ENCODE assay signal across 16 mouse cellular contexts in genomic region chr8:116635261-116635660, GRCm38 (mm10).
A peak's percentile ranks its signal among the peaks of the same experiment; 100 is the strongest.
DNase-seq lines count a peak whose midpoint lies in the region; ATAC-seq and TF ChIP-seq lines count a peak whose summit lies in the region.
"Had no signal": no experiment of that assay in that cellular context is flagged by ENCODE, and none has a peak within 500 bp of the region (broad histone marks: within the 10 kb centered on the region; RNA-seq: fewer than 3 reads in every experiment).

No protein-coding gene starts in this region.

- no peaks in the 10 kb centered on the region for H3K9me3 ChIP-seq in hindbrain, postnatal 0 days (ENCODE audit: low read length)
- H3K9me3 ChIP-seq: midbrain, embryonic 15.5 days; neural tube, embryonic 15.5 days had no signal

- no peak for TF ChIP-seq CTCF in hindbrain, postnatal 0 days (IDR thresholded peaks at IDR 0.05; ENCODE audit: low read depth)

- H3K27me3 ChIP-seq in hindbrain, postnatal 0 days (ENCODE audit: insufficient read depth, low read length): no peaks in the 10 kb centered on the region
- H3K27me3 ChIP-seq: midbrain, embryonic 15.5 days; neural tube, embryonic 15.5 days had no signal

- no peaks in the 10 kb centered on the region for H3K4me1 ChIP-seq in hindbrain, postnatal 0 days (ENCODE audit: insufficient read depth, low read length)
- H3K4me1 ChIP-seq: midbrain, embryonic 15.5 days had no signal

- 90% methylated on average over 13 of the region's 13 CpGs for WGBS in hindbrain, postnatal 0 days

- H3K36me3 ChIP-seq in hindbrain, postnatal 0 days (ENCODE audit: insufficient read depth, low read length): no peaks in the 10 kb centered on the region
- H3K36me3 ChIP-seq: midbrain, embryonic 15.5 days; neural tube, embryonic 15.5 days had no signal

- peak; percentile 76 for DNase-seq in heart, adult 11 months
- no peak for DNase-seq in heart, adult 18-20 months
- DNase-seq in thymus, postnatal 0 days (ENCODE audit: low spot score): peak; percentile 86
- no peak for DNase-seq in gastrocnemius, adult 18-20 months (ENCODE audit: low spot score)
- no peak for DNase-seq in hindbrain, postnatal 0 days (ENCODE audit: low spot score)
- DNase-seq in kidney, adult 11 months: no peak
- DNase-seq: cerebellum, adult 18-20 months; embryo, embryonic 11 days; heart, postnatal 14 days; kidney, postnatal 25 days; layer of hippocampus, postnatal 36 days had no signal

- no peak overlapping the region for H3K27ac ChIP-seq in hindbrain, postnatal 0 days
- H3K27ac ChIP-seq: midbrain, embryonic 15.5 days; neural tube, embryonic 15.5 days had no signal

- no peak overlapping the region for H3K4me2 ChIP-seq in hindbrain, postnatal 0 days (ENCODE audit: low read depth, low read length)
- H3K4me2 ChIP-seq: midbrain, embryonic 15.5 days; neural tube, embryonic 15.5 days had no signal

- H3K4me3 ChIP-seq in hindbrain, postnatal 0 days (ENCODE audit: low read length): no peak overlapping the region
- H3K4me3 ChIP-seq: erythroblast, embryonic 14.5 days; midbrain, embryonic 15.5 days; neural tube, embryonic 15.5 days had no signal

- H3K9ac ChIP-seq in hindbrain, postnatal 0 days (replicated peaks; ENCODE audit: low read length): no peak overlapping the region
- H3K9ac ChIP-seq: midbrain, embryonic 15.5 days; neural tube, embryonic 15.5 days had no signal

- peak; percentile 59 for ATAC-seq in CD4-positive, CD25-positive, alpha-beta regulatory T cell, adult 4 months
- ATAC-seq in megakaryocyte, adult 5-6 weeks (ENCODE audit: poor library complexity, severe bottlenecking): peak; percentile 56
- no peak for ATAC-seq in hindbrain, postnatal 0 days
- ATAC-seq: midbrain, embryonic 15.5 days had no signal

Comparison
In these comparisons a context has a peak if more than half of its experiments do, and no peak if none do; other contexts are left out.
1. DNase-seq: peak in heart, adult 11 months (single experiment) and thymus, postnatal 0 days (single experiment); none in heart, adult 18-20 months (0 of 2), gastrocnemius, adult 18-20 months (single experiment), hindbrain, postnatal 0 days (single experiment) and kidney, adult 11 months (single experiment).